Mouse (Mus musculus) monocyte, adult 59 days (primary cell): ENCODE data around the gene A130010J15Rik. TPM values are rescaled to one million over a fixed set of nuclear protein-coding genes. Genes with fewer than 3 reads are reported as not detected.

Experiments used
- total RNA-seq, 2 experiments: library from RNA; stranded (reverse); gene quantifications; one replicate each; pipeline ENCODE4 v1.2.4; 2023

The A130010J15Rik gene
- 1 to 10 TPM; 2.0 to 2.9 TPM for total RNA-seq

GRCm38 (mm10) chr1:193167746-193168145 lies at the start of gene A130010J15Rik:
Gene A130010J15Rik, plus strand, starts transcription at chr1:193168046.

GRCm38 (mm10) chr1:193129786-193130455 lies 37.9 kb upstream of the A130010J15Rik start, which contains the start of gene Diexf:
Gene Diexf, minus strand, starts transcription at chr1:193130272.

GRCm38 (mm10) chr1:193152872-193153271 lies 15.0 kb upstream of the A130010J15Rik start, which contains the start of gene Irf6:
Gene Irf6, plus strand, starts transcription at chr1:193153111.

GRCm38 (mm10) chr1:193201383-193201778 lies 33.5 kb downstream of the A130010J15Rik start, which contains the start of gene Traf3ip3:
Gene Traf3ip3, minus strand, starts transcription at chr1:193201703.

GRCm38 (mm10) chr1:193207503-193207902 lies 39.7 kb downstream of the A130010J15Rik start, which contains the start of gene Lamb3:
Gene Lamb3, plus strand, starts transcription at chr1:193207699.

Other genes starting within 250 kb of the A130010J15Rik start
- gene Syt14, start 132.3 kb upstream of the A130010J15Rik start, total RNA-seq = not detected
- gene Diexf, start 37.8 kb upstream of the A130010J15Rik start, total RNA-seq = 10 to 100 TPM; 20.3 to 27.4 TPM
- under 1 TPM; 0.12 to 0.45 TPM for gene Irf6, start 14.9 kb upstream of the A130010J15Rik start, total RNA-seq
- 100 to 1,000 TPM; 132 to 158 TPM for gene Traf3ip3, start 33.7 kb downstream of the A130010J15Rik start, total RNA-seq
- 1 to 10 TPM in 1 of 2 experiments, under 1 TPM in 1; 0.94 to 2.8 TPM for gene Lamb3, start 39.7 kb downstream of the A130010J15Rik start, total RNA-seq
- 10 to 100 TPM; 27.0 to 27.2 TPM for gene Hsd11b1, start 96.0 kb downstream of the A130010J15Rik start, total RNA-seq
- 1 to 10 TPM; 7.2 to 8.6 TPM for gene G0s2, start 105.2 kb downstream of the A130010J15Rik start, total RNA-seq
- gene Camk1g, start 202.3 kb downstream of the A130010J15Rik start, total RNA-seq = not detected